Mouse (Mus musculus) ES-E14 (cell line): ENCODE results near the gene Ptma. TPM values are rescaled to one million over a fixed set of nuclear protein-coding genes. Genes with fewer than 3 reads are reported as not detected.
A peak's percentile ranks its signal among the peaks of the same experiment; 100 is the strongest.

Experiments used
- DNase-seq: peaks from one replicate; pipeline ENCODE4 v3.0.0-alpha.2; 2013; ENCODE audit warnings: low read depth, low spot score
- H3K27ac ChIP-seq: 2 replicates; pipeline ENCODE4 v1.5.1; 2012; ENCODE audit warnings: low read depth, mild to moderate bottlenecking, low read length, moderate library complexity, mixed read lengths; ENCODE audit not compliant: poor library complexity, insufficient read depth, severe bottlenecking
- H3K36me3 ChIP-seq: 2 replicates; pipeline ENCODE4 v1.6.1; 2012; ENCODE audit warnings: mild to moderate bottlenecking, low read length, moderate library complexity, mixed read lengths; ENCODE audit not compliant: control insufficient read depth, poor library complexity, insufficient read depth, severe bottlenecking
- H3K4me1 ChIP-seq, 2 experiments: fragments of 150-350 bp in 1 of 2; sonication (generic) in 1 of 2; 2 replicates each; pipeline ENCODE4 v1.6.1; 2012; ENCODE audit warnings: low read length in 2 of 2, mild to moderate bottlenecking in 1 of 2, mixed read lengths in 1 of 2; ENCODE audit not compliant: control insufficient read depth in 2 of 2, insufficient read depth in 2 of 2, poor library complexity in 1 of 2
- H3K4me3 ChIP-seq, 2 experiments: fragments of 150-350 bp in 1 of 2; sonication (generic) in 1 of 2; 2 replicates each; pipeline ENCODE4 v1.5.1; 2012; ENCODE audit warnings: low read length in 2 of 2, low read depth in 1 of 2, mild to moderate bottlenecking in 1 of 2, mixed read lengths in 1 of 2; ENCODE audit not compliant: insufficient read depth in 1 of 2, poor library complexity in 1 of 2, severe bottlenecking in 1 of 2
- H3K9ac ChIP-seq: 2 replicates; pipeline ENCODE4 v1.6.1; 2012; ENCODE audit warnings: low read depth, mild to moderate bottlenecking, low read length, mixed read lengths; ENCODE audit not compliant: poor library complexity, insufficient read depth, severe bottlenecking
- H3K9me3 ChIP-seq: fragments of 150-350 bp; sonication (generic); 2 replicates; pipeline ENCODE4 v1.6.1; 2012; ENCODE audit warnings: low read depth, mild to moderate bottlenecking, low read length; ENCODE audit not compliant: control insufficient read depth, insufficient read depth
- CHD2 ChIP-seq: IDR thresholded peaks from 2 replicates; pipeline ENCODE4 v1.6.1; 2014; ENCODE audit warnings: mild to moderate bottlenecking, low read depth, low read length, inconsistent platforms
- HCFC1 ChIP-seq: IDR thresholded peaks from 2 replicates; pipeline ENCODE4 v1.6.1; 2012; ENCODE audit warnings: low read length, inconsistent platforms, borderline replicate concordance; ENCODE audit not compliant: insufficient read depth
- MAFK ChIP-seq: IDR thresholded peaks from 2 replicates; pipeline ENCODE4 v1.6.1; 2014; ENCODE audit warnings: mild to moderate bottlenecking, low read depth, low read length, inconsistent platforms; ENCODE audit not compliant: insufficient read depth
- ZC3H11A ChIP-seq: IDR thresholded peaks from 2 replicates; pipeline ENCODE4 v1.6.1; 2012; ENCODE audit warnings: low read depth, mild to moderate bottlenecking, inconsistent platforms, low read length, borderline replicate concordance
- ZNF384 ChIP-seq: IDR thresholded peaks from 2 replicates; pipeline ENCODE4 v1.6.1; 2012; ENCODE audit warnings: low read depth, low read length, inconsistent platforms
- in situ Hi-C, 2 experiments: fragments of 600-800 bp; cut with MboI; formaldehyde crosslinking; loops; one replicate each; pipeline ENCODE4 v1.15.1; 2025; ENCODE audit warnings: low sequenced_read_pairs in 2 of 2, inconsistent platforms in 1 of 2; ENCODE audit not compliant: unreplicated experiment in 2 of 2
- total RNA-seq: library from RNA; depleted of rRNA; stranded (reverse); fragments of 300-350 nt; gene quantifications from 2 replicates; pipeline ENCODE4 v1.2.3, GENCODE M21; 2012

Ptma gene
- total RNA-seq, 1 experiment, result 2,587 TPM

DNA sequence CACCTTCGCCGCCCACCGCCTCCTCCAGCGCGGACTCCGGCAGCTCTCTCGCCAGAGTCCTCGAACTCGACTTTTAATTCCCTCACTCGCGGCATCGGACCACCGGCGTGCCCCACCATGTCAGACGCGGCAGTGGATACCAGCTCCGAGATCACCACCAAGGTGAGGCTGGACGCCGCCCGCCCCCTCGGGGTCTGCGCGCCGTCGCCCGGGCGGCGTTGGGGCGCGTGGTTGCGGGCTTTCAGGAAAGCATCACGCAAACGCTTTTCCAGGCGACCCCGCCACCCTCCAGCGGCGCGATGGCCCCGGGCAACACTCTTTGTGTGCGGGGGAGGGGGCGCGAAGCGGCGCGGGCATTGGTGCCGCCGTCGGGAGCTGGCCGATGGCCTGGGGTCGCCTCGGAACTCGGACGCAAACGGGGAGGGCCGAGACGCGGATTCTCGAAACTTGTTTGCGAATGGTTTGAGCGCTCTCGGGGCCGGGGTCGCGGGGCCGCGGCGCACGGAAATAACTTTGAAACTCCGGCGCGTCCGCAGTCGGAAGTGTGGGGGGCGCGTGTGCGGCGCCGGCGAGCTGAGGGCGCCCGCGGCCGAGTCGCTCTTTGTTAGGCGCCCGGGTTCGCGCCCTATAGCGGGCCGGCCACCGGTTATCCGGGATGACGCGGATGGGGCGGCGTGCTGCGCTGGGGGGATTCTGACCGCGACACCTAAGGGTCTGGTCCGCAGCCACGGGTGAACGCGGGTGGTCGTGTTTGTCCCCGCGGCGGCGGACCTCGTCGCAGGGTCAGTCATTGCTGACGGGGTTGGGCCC is 468 bp downstream of the Ptma start:
- DNase-seq, result no peak
- TF ChIP-seq MAFK (no peak), ZNF384 (no peak), HCFC1 (0 out of 2 replicates have a peak, but pooled peaks have one; percentile 25)
- H3K4me3 ChIP-seq, result peak overlapping the region; percentile 82 to 91
- H3K36me3 ChIP-seq, result peaks cover 36% of the 10 kb centered on the region
- in situ Hi-C loops, result no loop called here
- H3K27ac ChIP-seq, result peak overlapping the region; percentile 80
- no peaks in the 10 kb centered on the region for H3K9me3 ChIP-seq
- H3K4me1 ChIP-seq, result peaks cover 5 to 19% of the 10 kb centered on the region in 2 experiments
- peak overlapping the region; percentile 99 for H3K9ac ChIP-seq

DNA sequence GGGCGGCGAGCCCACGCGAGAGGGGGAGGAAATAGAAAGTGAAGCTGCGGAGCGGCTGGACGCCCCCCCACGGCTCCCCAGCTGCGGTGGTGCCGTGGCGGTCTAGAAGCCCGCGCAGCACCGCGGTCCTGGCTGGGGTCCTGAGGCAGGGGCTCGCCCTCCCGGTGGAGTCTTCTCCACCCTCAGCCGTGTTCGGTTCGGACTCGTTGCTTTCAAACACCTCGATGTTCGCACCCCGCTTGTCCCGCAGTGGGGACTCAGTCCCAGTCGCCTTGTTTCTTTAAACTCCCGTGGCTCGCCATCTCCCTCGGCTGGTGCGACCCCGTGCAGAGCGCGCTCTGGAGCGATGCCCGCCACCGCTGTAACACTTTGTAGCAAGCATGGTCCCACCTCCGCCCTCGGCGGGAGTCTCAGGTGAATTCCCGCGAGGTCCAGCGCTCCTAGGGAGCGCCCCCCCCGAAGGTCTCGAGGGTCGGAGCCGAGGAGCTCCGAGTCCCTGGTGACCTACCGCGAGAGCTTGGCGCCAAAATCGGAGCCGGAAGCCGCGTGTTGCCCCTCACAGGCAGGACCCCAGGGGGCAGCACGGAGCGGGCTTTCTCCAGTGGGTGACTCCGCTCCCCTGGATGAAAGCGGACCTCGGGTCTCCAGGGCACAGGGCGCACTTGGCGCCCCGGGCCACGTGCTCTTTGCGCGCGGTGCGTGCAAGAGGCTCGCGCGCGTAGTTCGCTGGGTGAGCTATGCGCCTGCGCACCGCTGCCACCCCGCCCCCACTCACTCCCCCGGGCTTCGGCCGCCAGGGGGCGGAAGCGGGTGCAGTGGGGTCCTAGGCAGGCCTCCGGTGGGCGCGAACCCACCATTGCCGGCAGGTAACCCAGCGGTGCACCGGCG is 1.3 kb downstream of the Ptma start:
- DNase-seq, result peak; percentile 76
- Histone ChIP-seq H3K9ac (peak overlapping the region; percentile 99), H3K27ac (peak overlapping the region; percentile 80), H3K4me1 (peaks cover 3 to 14% of the 10 kb centered on the region in 2 experiments), H3K9me3 (no peaks in the 10 kb centered on the region), H3K4me3 (peak overlapping the region; percentile 82 to 91), H3K36me3 (peaks cover 36% of the 10 kb centered on the region)
- TF ChIP-seq ZNF384 (no peak), CHD2 (peak; percentile 91), MAFK (no peak), HCFC1 (0 out of 2 replicates have a peak, but pooled peaks have one; percentile 53), ZC3H11A (no peak)
- in situ Hi-C loops, result no loop called here

DNA sequence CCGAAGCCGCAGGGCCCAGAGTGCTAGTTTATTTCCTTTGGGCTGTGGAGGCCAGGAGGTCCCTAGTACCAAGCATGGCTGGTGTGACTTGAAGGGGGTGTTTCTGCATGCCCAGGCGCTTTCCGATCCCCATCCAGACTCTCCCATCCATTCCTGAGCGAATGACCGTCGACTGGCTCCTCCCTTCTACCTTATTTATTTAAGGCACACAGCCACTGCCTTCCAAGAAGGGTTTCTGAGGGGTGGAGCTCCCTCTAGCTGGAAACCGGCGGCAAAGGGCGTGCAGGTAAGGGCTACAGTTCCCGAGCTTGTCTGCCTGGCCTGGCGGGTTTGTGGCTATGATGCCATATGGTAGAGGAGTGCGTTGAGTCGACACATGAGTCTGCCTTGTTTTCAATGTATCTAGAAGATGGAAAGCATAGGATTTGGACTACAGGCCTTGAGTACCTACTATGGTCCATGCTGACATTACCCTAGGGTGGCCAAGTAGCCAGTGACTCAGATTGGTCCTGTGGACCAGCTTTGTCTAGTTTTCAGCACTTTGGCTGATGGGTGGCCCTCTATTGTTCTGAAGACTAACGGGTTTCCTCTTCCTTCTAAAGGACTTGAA is 2.1 kb downstream of the Ptma start:
- no peaks in the 10 kb centered on the region for H3K9me3 ChIP-seq
- in situ Hi-C loops, result no loop called here
- H3K9ac ChIP-seq, result peak overlapping the region; percentile 99
- peak overlapping the region; percentile 80 for H3K27ac ChIP-seq
- DNase-seq, result no peak
- TF ChIP-seq ZNF384 (no peak), MAFK (no peak), CHD2 (no peak), ZC3H11A (no peak), HCFC1 (no peak)
- H3K36me3 ChIP-seq, result peaks cover 36% of the 10 kb centered on the region
- H3K4me1 ChIP-seq, result peaks cover 2 to 11% of the 10 kb centered on the region in 2 experiments; a peak in 2 of 4 replicates
- peak overlapping the region; percentile 82 to 91 for H3K4me3 ChIP-seq

DNA sequence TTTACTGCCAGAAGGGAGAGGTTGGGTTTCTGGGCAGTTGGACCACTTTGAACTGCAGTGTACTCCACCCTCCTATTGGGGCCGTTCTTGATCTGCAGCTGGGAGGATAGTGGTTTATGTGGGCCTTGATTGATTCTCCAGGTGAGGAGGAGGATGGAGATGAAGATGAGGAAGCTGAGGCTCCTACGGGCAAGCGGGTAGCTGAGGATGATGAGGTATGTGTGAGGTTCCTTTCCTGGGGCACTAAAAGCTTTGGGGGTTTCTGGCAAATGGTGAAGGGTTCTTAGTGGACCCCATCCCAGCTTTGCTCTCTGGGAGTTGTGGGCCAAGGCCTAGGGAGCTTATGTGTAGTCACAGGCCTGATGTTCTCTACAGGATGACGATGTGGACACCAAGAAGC is 3.1 kb downstream of the Ptma start:
- peak overlapping the region; percentile 82 to 91 for H3K4me3 ChIP-seq
- TF ChIP-seq ZC3H11A (no peak), HCFC1 (no peak), CHD2 (no peak), MAFK (no peak), ZNF384 (no peak)
- peak overlapping the region; percentile 99 for H3K9ac ChIP-seq
- H3K4me1 ChIP-seq, result peaks cover 0 to 5% of the 10 kb centered on the region in 2 experiments; a peak in 1 of 4 replicates
- no peak for DNase-seq
- in situ Hi-C loops, result no loop called here
- peaks cover 36% of the 10 kb centered on the region for H3K36me3 ChIP-seq
- peak overlapping the region; percentile 37; the same call in 1 of the 2 replicates for H3K27ac ChIP-seq
- H3K9me3 ChIP-seq, result no peaks in the 10 kb centered on the region
